8 mouse cellular contexts compared by ENCODE assay signal in genomic region chr9:56891517-56892011, GRCm38 (mm10). TPM values are rescaled to one million over a fixed set of nuclear protein-coding genes. Genes with fewer than 3 reads are reported as not detected.
A peak's percentile ranks its signal among the peaks of the same experiment; 100 is the strongest.
DNase-seq lines count a peak whose midpoint lies in the region; ATAC-seq and TF ChIP-seq lines count a peak whose summit lies in the region.

No protein-coding gene starts in this region.

- 0 out of 2 replicates have a peak, but pooled peaks cover 1% of the 10 kb centered on the region for H3K4me1 ChIP-seq in heart, adult 2 months (ENCODE audit: control insufficient read depth, insufficient read depth, low read length)
- H3K4me1 ChIP-seq in limb, embryonic 11.5 days (ENCODE audit: control insufficient read depth, insufficient read depth, low read length), result peaks cover 11% of the 10 kb centered on the region
- H3K4me1 ChIP-seq in midbrain, embryonic 12.5 days, result peaks cover 20% of the 10 kb centered on the region

- no peak for ATAC-seq in limb, embryonic 11.5 days (ENCODE audit: insufficient number of reproducible peaks, low FRiP score, low TSS enrichment, low read depth)
- ATAC-seq in midbrain, embryonic 12.5 days (ENCODE audit: low FRiP score, low read depth), result peak; percentile 65

- DNase-seq in urinary bladder, adult 18-20 months (ENCODE audit: low spot score in 2 of 2), result peak; percentile 45 to 53
- no peak for DNase-seq in urinary bladder, postnatal 10 days (ENCODE audit: low spot score)
- peak; percentile 95 for DNase-seq in embryo, embryonic 10.5 days (ENCODE audit: low spot score)
- DNase-seq in heart, adult 2 months, result peak; percentile 68
- peak; percentile 70 for DNase-seq in kidney, adult 18-20 months
- peak; percentile 76 for DNase-seq in limb, embryonic 11.5 days (ENCODE audit: low spot score)
- DNase-seq in spleen, postnatal 36 days (ENCODE audit: low spot score in 2 of 2), result peak; percentile 42 to 58

- TF ChIP-seq POLR2A in heart, adult 2 months (IDR thresholded peaks at IDR 0.05; ENCODE audit: insufficient read depth, low read depth, low read length), result no peak

- TF ChIP-seq EP300 in heart, adult 2 months (IDR thresholded peaks at IDR 0.05; ENCODE audit: insufficient read depth, low read depth, low read length), result peak; percentile 73; the same call in 1 of the 2 replicates

- no peaks in the 10 kb centered on the region for H3K36me3 ChIP-seq in heart, adult 2 months (ENCODE audit: control insufficient read depth, insufficient read depth, low read length)
- peaks cover 3% of the 10 kb centered on the region; the same call in 1 of the 2 replicates for H3K36me3 ChIP-seq in limb, embryonic 11.5 days (ENCODE audit: control insufficient read depth, insufficient read depth, low read length)
- H3K36me3 ChIP-seq in midbrain, embryonic 12.5 days, result no peaks in the 10 kb centered on the region

- peaks cover 2% of the 10 kb centered on the region; the same call in 1 of the 2 replicates for H3K27me3 ChIP-seq in heart, adult 2 months (ENCODE audit: control insufficient read depth, insufficient read depth, low read length)
- no peaks in the 10 kb centered on the region for H3K27me3 ChIP-seq in limb, embryonic 11.5 days (ENCODE audit: control insufficient read depth, insufficient read depth, low read length)
- H3K27me3 ChIP-seq in midbrain, embryonic 12.5 days, result peaks cover 27% of the 10 kb centered on the region

- no peak overlapping the region for H3K4me3 ChIP-seq in heart, adult 2 months
- no peak overlapping the region for H3K4me3 ChIP-seq in limb, embryonic 11.5 days (ENCODE audit: low read depth, low read length)
- 0 out of 2 replicates have a peak overlapping the region, but pooled peaks have one; percentile 20 for H3K4me3 ChIP-seq in midbrain, embryonic 12.5 days

- TF ChIP-seq CTCF in heart, adult 2 months (IDR thresholded peaks at IDR 0.05), result peak; percentile 95

- H3K79me2 ChIP-seq in heart, adult 2 months (replicated peaks; ENCODE audit: control insufficient read depth, insufficient read depth, low read length), result no peaks in the 10 kb centered on the region

- H3K9me3 ChIP-seq in limb, embryonic 11.5 days (ENCODE audit: control insufficient read depth, low read length), result no peaks in the 10 kb centered on the region
- H3K9me3 ChIP-seq in midbrain, embryonic 12.5 days, result no peaks in the 10 kb centered on the region

- 39% methylated on average over 12 of the region's 12 CpGs for WGBS in heart, adult 2 months
- 32% methylated on average over 12 of the region's 12 CpGs for WGBS in limb, embryonic 11.5 days
- 29% methylated on average over 12 of the region's 12 CpGs for WGBS in midbrain, embryonic 12.5 days

- H3K9ac ChIP-seq in heart, adult 2 months (ENCODE audit: low read depth, low read length), result peak overlapping the region; percentile 32; the same call in 1 of the 2 replicates
- peak overlapping the region; percentile 23; the same call in 1 of the 2 replicates for H3K9ac ChIP-seq in limb, embryonic 11.5 days (ENCODE audit: low read length)
- H3K9ac ChIP-seq in midbrain, embryonic 12.5 days (replicated peaks), result peak overlapping the region; percentile 37; the same call in 1 of the 2 replicates

- H3K4me2 ChIP-seq in limb, embryonic 11.5 days (ENCODE audit: low read depth, severe bottlenecking), result no peak overlapping the region
- H3K4me2 ChIP-seq in midbrain, embryonic 12.5 days (replicated peaks), result peak overlapping the region; percentile 45

- H3K27ac ChIP-seq in heart, adult 2 months, result no peak overlapping the region
- no peak overlapping the region for H3K27ac ChIP-seq in limb, embryonic 11.5 days (replicated peaks; ENCODE audit: low read depth, low read length)
- no peak overlapping the region for H3K27ac ChIP-seq in midbrain, embryonic 12.5 days (replicated peaks)

- intact Hi-C loops in heart, adult 2 months (cut with DNase I), result loop anchor here (2.0 kb wide), 4 partner anchors 33 to 329 kb away; partner anchors contain the start of genes Man2c1 and Snupn

RNA-seq across cellular contexts. Expression of gene Cspg4, which starts 26.7 kb away (rescaled TPM):
- 10 to 100 TPM; 12.7 to 13.7 TPM for total RNA-seq in heart, adult 2 months (2021)
- polyA plus RNA-seq in heart, adult 2 months (2012; rRNA removed), result 15.7 and 17.1 TPM in 2 replicates
- 5.4 and 5.5 TPM in 2 replicates for polyA plus RNA-seq in limb, embryonic 11.5 days (2014; fragmentation: Nextera tagmentation; extraction: Ambion mirVana)
- 3.5 and 4.0 TPM in 2 replicates for polyA plus RNA-seq in midbrain, embryonic 12.5 days (2016; fragmentation: Nextera tagmentation; extraction: Ambion mirVana)

RNA-seq across cellular contexts. Expression of gene Odf3l1, which starts 27.1 kb away (rescaled TPM):
- total RNA-seq in heart, adult 2 months (2021), result not detected
- polyA plus RNA-seq in heart, adult 2 months (2012; rRNA removed), result 1.5 and 1.6 TPM in 2 replicates
- 0.41 and 0.77 TPM in 2 replicates for polyA plus RNA-seq in limb, embryonic 11.5 days (2014; fragmentation: Nextera tagmentation; extraction: Ambion mirVana)
- not detected in 2 replicates for polyA plus RNA-seq in midbrain, embryonic 12.5 days (2016; fragmentation: Nextera tagmentation; extraction: Ambion mirVana)

RNA-seq across cellular contexts. Expression of gene Snx33, which starts 36.6 kb away (rescaled TPM):
- 10 to 100 TPM in 1 of 2 experiments, 1 to 10 TPM in 1; 6.7 to 10.0 TPM for total RNA-seq in heart, adult 2 months (2021)
- polyA plus RNA-seq in heart, adult 2 months (2012; rRNA removed), result 7.8 and 8.8 TPM in 2 replicates
- 7.8 and 10.1 TPM in 2 replicates for polyA plus RNA-seq in limb, embryonic 11.5 days (2014; fragmentation: Nextera tagmentation; extraction: Ambion mirVana)
- polyA plus RNA-seq in midbrain, embryonic 12.5 days (2016; fragmentation: Nextera tagmentation; extraction: Ambion mirVana), result 7.7 and 7.8 TPM in 2 replicates

RNA-seq across cellular contexts. Expression of gene Imp3, which starts 45.7 kb away (rescaled TPM):
- 10 to 100 TPM; 54.0 to 63.3 TPM for total RNA-seq in heart, adult 2 months (2021)
- 75.6 and 87.1 TPM in 2 replicates for polyA plus RNA-seq in heart, adult 2 months (2012; rRNA removed)
- 70.9 and 73.6 TPM in 2 replicates for polyA plus RNA-seq in limb, embryonic 11.5 days (2014; fragmentation: Nextera tagmentation; extraction: Ambion mirVana)
- 62.9 and 64.9 TPM in 2 replicates for polyA plus RNA-seq in midbrain, embryonic 12.5 days (2016; fragmentation: Nextera tagmentation; extraction: Ambion mirVana)

RNA-seq across cellular contexts. Expression of gene Snupn, which starts 59.1 kb away (rescaled TPM):
- 10 to 100 TPM in 1 of 2 experiments, 1 to 10 TPM in 1; 9.3 to 10.2 TPM for total RNA-seq in heart, adult 2 months (2021)
- 5.7 and 9.5 TPM in 2 replicates for polyA plus RNA-seq in heart, adult 2 months (2012; rRNA removed)
- polyA plus RNA-seq in limb, embryonic 11.5 days (2014; fragmentation: Nextera tagmentation; extraction: Ambion mirVana), result 26.0 and 30.2 TPM in 2 replicates
- polyA plus RNA-seq in midbrain, embryonic 12.5 days (2016; fragmentation: Nextera tagmentation; extraction: Ambion mirVana), result 28.4 TPM in 2 replicates
